Mouse (Mus musculus): Measurements from ENCODE around the gene Olfr1416.
"Not testable (repeated sequence)": the region's sequence is repeated elsewhere in the genome, so short reads cannot be mapped to it uniquely, and the experiment has no call there.

Olfr1416 gene

DNA sequence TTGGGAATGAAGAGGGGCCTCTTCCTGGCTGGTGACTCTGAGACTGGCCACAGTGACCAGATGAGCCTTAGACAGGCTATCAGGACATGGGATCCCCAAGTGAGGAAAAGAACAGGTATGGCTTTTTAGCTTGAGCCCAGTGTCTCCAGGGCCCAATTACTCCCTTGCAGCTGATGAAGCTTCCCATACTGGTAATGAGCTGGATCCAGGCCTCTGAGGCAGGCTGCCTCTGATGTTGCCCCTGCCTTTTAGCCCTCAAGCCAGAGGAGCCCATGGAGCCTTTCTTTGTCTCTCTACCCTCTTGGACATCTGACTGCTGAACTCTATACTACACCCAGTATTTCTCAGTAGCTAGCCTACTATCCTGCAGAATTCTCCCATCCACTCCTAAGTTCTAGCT, at the start of gene Olfr1416:
Gene Olfr1416, minus strand, starts transcription at position 101 of the 400 bp plus-strand sequence.
- DNase-seq: no peak

DNA sequence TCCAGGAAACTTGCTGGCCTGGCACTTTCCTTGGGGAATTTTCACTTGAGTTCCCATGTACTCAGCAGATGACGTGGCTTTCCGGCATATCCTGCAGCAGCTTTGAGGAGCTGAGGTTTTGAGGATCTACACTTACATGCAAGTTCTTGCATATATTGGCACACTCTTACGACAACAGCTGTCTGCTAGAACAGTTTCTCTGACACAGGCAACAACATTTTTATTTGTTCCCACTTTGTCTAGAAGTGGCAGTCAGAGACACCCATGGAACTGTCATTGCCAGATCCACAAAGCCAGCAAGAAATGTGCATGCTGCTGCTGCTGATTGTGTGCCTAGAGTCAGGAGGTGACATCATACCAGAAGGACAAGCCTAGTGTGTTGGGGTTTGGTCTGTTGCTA, 38.9 kb upstream of the Olfr1416 start:
- DNase-seq: no peak

DNA sequence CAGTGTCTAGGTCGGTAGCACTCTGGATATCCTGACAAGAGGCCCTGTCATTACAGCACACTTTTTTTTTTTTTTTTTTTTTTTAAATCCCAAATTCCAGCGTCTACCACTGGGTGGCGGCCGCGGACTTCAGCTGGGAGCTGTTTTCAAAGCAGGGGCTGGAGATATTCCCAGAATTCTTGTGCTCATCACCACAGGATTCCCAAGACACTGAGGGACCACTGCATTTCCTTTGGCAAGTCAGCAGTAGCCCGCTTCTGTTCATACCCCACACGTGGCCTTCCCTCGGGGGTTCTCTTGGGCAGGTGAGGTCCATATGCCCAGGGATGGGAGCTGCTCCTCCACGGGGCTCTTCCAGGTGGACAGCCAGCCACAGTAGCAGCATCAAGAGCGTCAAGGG, 36.5 kb upstream of the Olfr1416 start:
- DNase-seq: no peak

DNA sequence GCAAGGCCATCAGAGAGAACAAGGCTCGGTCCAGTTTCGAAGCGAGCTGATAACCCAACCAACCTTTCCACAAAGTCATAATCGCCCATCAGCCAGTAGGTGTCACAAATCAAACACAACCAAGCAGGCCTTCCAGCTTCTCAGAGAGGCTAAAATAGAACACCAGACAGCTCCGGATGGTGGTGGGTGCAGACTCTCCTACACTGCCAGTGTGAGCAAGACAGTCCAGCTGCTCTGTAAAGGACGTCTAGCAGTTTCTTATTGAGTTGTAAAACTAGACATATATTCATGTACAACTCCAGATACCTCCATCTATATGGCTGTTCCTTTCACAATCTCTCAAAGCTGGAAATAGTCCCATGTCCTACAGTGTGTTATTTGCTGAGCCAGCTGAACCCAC, 34.1 kb upstream of the Olfr1416 start:
- DNase-seq: no peak

DNA sequence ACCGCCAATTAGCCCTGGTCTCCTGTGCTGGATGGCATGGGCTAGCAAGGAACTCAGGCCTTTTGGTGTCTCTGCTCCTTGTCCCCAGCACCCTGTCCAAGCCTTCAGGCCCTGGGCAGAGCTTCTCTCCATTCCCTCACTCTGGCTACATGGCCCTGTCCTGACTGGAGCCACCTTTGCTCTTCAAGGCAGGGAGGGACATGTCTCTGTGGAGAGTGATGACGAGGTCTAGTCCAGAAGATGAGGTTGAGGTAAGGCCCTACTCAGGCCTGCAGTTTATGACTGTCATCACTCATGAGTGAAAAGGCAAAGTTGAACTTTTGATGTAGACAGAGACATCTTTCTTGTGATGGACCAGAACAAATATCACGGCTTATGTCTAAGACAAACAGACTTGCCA, 33.6 kb upstream of the Olfr1416 start, which contains the start of gene Olfr1414:
Gene Olfr1414, minus strand, starts transcription at position 101 of the 400 bp plus-strand sequence.
- DNase-seq: no peak

DNA sequence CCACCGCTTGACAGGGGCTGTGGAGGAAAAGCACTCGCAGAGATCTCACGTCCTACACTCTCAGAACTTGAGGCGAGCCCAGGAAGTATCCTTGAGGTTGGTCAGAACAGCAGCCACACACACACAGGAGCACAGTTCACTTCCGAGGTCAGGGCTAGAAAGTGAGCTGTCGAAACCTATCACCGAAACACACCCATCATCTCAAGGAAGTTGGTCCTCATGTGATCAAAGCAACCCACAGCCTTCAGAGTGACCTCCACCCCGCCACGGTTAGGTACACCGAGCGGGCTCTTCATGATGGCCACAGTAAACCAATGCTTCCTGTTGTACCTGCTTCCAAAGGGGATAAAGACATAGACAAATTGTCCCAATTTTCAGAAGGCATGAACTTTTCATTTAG, 30.5 kb upstream of the Olfr1416 start:
- no peak for DNase-seq

DNA sequence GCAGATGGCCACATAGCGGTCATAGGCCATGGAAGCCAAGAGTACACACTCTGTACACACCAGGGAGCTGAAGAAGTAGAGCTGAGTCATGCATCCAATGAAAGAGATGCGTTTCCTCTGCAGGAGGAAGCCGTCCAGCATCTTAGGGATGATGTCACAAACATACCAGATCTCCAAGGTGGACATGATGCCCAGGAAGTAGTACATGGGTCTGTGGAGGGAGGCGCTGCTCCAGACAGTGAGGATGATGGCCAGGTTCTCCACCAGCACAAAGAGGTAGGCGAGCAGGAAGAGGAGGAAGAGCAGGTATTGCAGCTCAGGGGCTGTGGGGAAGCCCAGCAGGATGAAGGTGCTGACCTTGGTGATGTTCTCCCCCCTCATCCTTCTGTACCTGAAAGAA, 26.7 kb upstream of the Olfr1416 start:
- DNase-seq: not testable (repeated sequence)

DNA sequence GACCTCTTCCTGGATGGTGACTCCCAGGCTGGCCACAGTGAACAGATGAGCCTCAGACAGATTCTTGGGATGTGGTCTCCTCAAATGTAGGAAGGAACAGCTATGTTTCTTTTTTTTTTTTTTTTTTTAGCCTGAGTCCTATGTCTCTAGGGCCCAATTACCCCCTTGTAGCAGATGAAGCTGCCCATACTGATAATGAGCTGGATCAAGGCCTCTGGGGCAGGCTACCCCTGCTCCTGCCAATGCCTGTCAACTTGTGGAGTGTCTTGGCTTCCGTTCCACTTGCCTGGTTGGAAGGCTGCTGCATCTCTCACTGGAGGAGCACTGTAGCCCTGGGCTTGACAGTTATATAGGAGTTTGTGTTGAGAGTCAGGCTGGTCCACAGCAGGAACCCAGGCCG, 11.1 kb upstream of the Olfr1416 start, which contains the start of gene Olfr1415:
Gene Olfr1415, minus strand, starts transcription at position 101 of the 400 bp plus-strand sequence.
- DNase-seq: no peak

DNA sequence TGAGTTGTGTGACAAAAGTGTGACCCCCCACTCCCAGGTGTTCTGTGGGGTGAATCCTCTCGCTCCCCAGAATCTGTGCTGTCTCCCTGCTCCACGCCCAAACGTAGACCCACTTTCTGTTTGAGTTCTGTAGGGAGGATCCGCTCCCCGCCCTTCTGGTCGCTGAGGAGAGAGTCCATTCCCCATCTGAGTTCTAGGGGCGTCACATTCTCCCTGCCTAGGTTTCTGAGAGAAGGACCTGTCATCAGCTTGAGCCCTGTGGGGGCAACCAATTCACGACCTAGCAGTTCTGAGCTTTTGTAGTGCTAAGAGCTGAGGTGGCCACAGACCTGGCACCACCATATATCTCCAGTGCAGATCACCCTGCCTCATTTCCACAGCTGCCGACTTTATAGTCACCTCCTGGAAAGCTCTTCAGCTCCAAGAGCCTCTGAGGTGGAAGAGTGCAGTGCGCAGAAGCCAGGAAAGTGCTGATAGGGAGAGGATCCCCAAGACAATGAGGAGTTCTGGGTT, 10.8 kb downstream of the Olfr1416 start:
- no peak for DNase-seq

DNA sequence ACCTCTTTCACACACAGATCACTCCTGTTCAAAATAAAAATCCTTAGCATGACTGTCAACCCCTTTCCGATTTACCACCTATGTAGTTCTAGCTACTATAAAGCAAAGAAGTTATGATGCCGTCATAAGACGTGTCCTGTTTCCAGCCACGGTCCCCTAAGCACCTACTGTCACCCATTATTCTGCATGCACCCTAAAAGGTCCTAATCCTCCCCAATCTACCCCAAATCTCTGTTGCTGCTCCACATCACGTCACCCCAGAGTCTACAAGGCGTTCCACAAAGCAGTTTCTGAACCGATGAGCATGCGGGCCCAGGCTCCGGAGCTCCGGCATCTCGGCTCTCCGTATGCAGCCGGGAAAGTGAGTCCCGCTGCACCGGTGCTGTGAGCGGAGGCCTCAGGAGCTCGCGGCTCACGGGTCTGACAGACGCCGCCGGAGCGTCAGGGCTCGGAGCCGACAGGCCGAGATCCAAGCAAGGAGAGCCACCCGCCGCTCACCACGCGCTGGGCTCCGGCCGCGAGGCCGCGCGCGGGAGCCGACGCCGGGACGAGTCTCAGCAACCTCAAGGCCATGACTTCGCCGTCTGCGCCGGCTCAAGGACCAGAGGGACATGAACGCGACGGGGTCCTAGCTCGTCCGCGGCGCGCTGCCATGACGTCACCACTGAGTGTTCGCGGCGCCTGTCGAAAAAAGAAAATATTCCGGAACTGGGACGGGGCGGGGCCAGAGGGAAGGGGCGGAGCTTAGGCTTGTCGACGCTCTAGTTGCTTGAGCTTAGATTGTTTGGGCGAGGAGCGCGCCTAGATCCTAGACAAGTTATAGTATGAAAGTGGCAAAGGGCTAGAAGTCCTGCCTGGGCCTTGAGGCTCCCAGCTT, 11.5 kb downstream of the Olfr1416 start, which contains the start of gene Ndufa10:
Gene Ndufa10, minus strand, starts transcription at position 696 of the 877 bp plus-strand sequence.
- DNase-seq: peak; percentile 91 to 96

DNA sequence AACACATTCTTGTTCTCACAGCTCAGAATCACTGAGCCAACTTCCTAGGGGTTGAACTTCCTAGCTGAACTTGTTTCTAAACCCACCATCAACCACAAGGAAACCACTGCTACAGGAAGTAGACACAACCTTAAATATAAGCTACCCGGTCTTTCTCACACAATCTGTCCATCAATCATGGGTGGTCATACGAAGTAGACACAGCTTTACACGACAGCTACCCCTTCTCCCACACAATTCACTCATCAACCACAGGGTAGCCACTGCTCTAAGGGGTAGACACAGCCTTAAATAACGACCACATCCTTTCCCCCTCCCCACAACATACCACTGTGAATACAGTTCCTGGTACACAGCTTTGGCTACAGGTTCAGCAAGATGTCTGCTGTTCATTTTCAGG, 16.0 kb downstream of the Olfr1416 start:
- DNase-seq: no peak

DNA sequence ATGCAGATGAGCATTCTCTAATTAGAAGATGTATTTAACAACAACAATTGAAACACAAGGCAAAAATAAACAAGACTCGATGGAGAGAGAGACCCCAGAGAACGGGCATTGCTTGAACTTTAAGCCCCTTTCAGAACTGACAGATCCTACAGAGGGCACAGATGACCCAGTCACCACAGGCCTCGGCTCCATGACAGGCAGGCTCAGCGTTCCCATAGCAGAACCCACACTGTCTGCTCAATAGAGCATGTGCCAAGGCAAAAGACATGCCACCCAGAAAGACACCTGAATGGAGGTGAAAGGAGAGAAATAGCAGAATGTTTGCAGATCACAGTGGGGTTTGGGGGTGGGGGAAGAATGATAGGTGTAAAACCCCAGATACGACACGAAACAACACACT, 26.5 kb downstream of the Olfr1416 start:
- DNase-seq: no peak

DNA sequence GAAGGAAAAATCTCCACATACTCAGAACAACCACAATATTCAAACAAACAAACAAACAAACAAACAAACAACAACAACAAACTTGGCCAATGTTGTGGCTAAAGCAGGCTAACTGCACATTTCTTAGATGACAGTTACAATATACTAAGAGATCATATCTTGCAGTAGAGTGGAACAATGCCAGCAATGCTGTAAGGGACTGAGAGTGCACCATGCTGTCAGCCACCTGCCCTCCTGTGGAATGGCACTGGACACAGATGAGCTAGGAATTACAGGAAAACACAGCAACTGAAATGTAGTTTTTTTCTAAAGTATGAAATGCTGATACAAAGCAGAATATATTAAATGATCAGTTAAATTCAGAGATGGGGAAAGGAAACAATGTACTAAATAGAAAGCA, 27.2 kb downstream of the Olfr1416 start:
- DNase-seq: no peak

DNA sequence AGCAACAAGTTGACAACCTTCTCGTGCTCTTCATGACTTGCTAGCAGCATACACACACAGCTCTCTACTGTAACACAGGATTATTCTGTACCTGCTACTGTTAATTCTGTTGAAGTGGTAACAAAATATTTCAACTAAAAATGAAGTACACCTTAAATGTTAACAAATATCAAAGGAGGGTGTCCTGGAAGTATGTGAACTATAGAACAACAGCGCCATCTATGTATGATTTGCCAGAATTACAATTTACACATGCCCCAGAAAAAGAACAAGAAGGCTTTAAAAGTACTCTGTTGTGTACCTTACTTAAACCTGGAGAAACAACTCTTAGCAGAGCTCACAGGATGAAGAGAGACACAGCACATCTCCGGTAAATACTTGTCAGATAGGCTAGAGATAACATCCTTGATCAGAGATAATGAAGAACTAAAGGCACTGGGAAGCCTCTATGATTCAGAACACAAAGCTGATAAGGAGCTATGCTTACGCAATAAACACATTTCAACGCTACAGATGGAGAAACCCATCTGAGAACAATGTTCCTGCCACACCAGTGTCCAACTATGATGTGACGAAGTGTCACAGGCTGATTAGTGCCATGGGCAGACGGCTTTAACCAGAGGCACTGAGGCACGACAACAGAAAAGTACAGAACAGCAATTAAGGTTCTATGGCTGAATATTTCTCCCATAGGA, 31.0 kb downstream of the Olfr1416 start:
- DNase-seq: no peak

DNA sequence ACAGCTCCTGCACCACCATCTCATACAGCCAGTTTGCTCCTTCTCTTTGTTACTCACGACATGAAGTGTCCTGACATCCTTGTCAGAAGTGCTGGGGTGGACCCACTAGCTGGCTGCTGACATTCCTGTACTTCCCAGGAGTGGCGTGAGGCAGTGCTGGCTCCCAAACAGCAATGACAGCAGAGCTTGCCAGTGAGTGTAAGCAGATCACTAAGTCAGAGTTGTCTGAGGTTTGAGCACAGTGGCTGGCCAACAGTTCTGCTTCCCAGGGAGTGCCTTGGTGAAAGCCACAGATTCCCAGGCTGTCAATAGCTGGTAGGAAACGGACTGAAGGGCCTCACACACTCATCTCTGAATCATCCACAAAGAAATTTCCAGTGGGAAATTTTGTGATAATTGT, 36.6 kb downstream of the Olfr1416 start:
- no peak for DNase-seq

DNA sequence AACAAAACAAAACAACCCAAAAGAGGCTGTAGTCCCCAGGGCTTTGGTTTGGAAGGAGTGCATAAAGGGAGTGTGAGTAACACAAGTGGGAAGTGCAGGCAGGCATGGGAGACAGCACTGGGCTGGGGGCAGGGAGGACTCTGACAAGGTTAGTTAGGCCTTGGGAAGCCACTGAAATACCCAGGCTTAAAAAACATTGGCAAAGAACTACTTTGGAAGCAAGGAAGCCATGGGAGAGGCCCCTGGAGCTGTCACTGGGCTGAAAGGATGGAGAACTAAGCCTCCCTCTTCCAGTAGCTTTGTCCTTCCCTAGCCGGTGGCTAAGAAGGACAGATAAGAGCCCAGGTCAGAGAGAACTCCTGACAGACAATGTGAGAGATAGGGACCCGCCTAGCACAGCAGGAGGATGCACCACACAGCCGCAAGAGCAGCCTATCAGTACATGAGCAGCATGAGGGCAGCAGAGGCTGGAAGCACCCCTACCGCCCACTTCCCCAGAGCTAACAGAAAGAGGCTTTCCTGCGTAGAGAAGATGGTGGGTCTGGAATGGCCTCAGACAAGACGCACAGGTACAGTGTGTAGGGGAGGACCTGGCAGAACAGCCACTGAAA, 43.4 kb downstream of the Olfr1416 start:
- DNase-seq: no peak

DNA sequence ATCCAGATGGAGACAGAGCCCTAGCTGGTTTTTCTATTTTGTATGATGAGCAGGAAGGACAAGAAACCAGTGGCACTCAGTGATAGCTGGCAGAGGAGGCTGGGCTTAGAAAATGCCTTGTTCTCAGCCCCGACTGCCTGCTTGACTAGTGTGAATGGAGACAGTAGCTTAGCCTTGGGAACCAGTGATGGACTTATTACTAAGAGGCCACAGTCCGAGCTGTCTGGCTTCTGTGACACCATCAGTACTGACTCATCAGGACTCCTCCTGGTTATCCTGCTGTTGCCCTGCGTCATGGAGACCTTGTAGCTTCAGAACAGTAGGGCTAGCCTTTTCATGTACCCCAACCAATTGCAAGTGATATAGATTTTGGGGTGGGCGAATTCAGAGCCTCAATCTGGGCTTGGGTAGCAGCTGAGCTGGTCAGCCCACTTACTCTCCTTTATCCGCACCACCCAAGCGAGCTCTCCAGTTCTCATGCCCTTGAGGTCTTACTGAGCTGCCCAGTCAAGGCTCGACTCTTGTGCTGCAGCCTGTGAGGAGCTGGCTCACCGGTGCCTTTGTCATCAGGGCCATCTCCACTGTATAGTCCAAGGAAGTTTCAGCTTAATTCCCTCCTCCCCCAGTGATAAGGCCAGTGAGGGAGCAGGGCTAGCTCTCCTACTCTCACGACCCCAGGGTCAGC, 44.7 kb downstream of the Olfr1416 start:
- no peak for DNase-seq

DNA sequence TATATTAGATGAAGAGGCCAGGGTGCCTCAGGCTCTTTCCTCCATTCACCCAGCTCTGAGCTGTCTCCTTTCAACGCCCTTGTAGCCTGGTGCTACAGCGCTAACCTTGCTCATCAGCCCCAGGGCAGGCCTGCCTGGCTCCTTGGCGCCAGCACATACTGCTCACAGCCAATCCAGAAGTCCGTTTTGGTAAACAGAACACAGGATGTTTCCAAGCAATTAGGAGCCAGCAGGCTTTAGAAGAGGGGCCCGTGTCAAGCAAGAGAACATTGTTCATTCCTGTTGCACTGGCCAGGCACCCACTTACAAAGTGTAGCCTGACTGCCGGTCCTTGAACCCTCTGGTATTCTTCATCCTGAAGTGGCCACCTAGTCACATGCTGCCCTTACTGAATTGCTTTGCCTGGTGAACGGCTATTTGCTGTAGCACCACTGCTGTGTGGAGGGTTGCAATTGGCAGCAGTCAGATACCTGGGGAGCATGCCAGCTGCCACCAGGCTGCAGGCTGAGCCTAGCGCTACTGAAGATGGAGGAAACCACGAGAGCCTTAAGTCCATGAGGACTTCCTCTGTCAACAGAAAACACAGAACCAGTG, 47.1 kb downstream of the Olfr1416 start:
- no peak for DNase-seq

DNA sequence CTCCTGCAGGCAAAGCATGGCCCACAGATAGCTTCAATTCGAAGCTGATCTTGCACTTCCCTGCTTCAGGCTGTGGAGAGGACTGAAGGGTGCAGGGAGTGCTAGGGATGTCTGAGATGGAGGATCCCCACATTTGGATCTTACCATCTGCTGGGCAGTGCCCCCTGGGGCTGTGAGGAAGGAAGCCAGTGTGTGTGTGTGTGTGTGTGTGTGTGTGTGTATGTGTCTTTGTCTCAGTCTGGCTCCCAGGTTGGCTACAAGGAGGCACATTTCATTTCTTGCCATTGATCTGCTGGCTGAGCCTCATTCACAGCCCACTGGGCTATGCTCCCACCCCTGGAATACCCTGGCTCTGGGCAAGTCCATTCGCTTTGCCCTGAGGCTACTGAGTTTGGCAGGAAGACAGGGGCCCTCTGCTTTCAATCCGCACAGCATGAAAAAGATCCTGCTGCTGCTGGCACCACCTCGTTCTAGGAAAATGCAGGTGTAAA, 48.0 kb downstream of the Olfr1416 start:
- DNase-seq: no peak

DNA sequence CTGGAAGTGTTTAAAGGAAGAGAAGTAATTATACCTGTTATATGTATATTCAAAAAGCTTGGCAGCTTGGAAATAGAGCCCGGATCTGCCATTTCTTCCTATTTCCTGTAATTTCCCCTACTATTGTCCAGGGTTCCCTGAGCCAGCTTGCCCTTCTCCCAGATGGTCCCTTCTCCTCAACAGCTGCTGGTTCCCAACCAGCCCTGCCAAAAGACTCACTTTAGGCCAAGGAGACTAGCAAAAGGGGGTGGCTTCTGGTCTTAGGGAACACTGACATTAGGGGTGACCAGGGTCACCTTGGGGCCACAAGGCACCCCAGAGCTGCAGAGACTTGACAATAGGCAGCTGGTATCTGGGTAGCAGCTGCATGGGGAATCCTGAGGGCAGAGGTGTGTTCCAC, 49.9 kb downstream of the Olfr1416 start:
- no peak for DNase-seq

DNA sequence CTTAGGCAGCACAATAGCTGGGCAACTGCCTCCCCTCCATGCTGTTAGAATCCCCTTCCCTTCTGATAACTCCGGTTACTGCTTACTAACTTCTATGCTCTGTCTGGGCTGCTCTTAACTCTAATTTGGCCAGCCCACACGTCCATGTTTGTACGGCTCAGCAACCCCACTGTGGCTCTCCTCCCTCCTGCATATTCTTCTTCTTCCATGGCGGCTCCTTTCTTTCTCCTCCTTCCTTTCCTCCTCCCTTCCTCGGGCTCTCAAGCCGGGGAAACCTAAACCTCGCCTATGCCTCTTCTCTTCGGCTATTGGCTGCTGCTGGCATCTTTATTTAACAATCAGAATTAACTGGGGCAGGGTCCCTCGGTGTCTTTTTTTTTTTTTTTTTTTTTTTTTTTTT, 52.1 kb downstream of the Olfr1416 start:
- no peak for DNase-seq

DNA sequence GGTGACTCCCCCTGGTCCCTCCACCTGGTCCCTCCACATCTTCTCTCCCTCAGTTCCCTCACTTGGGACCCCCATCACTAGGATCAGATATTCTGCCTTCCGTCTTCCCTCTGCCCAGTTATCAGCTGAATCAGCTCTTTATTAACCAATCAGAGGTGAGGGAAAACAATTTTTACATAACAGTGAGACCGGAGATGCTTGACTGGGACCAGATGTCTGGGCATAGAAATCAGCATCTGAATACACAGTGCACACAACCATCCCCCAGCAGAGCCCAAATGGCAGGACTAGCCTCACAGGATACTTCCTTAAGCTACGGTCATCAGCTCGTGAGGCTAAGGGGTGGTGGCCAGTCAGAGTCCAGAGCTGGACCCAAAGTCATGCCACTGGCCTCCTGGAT, 52.8 kb downstream of the Olfr1416 start:
- no peak for DNase-seq

Measured in thymus, postnatal 36 days (tissue).